Mouse (Mus musculus): ENCODE measurements around the gene Rnft2. TPM values are rescaled to one million over a fixed set of nuclear protein-coding genes. Genes with fewer than 3 reads are reported as not detected.

Rnft2 gene
- polyA plus RNA-seq, 1 experiment from 2014 or later: 1.3 TPM

GRCm38 (mm10) chr5:118155565-118155947 lies 89.4 kb downstream of the Rnft2 start:
- peaks cover 13% of the 10 kb centered on the region for H3K4me1 ChIP-seq (ENCODE audit: control insufficient read depth, insufficient read depth, low read length)
- peak overlapping the region; percentile 96 for H3K4me3 ChIP-seq (replicated peaks; ENCODE audit: low read length)
- WGBS: 19% methylated on average over 9 of the region's 9 CpGs
- H3K27ac ChIP-seq (ENCODE audit: low read length): no peak overlapping the region
- H3K36me3 ChIP-seq (ENCODE audit: control insufficient read depth, insufficient read depth, low read length): no peaks in the 10 kb centered on the region; the same call in 1 of the 2 replicates
- H3K4me2 ChIP-seq (ENCODE audit: low read depth, low read length): peak overlapping the region; percentile 67
- no peak for ATAC-seq (ENCODE audit: insufficient read depth, low FRiP score)
- peak overlapping the region; percentile 97 for H3K9ac ChIP-seq (ENCODE audit: low read length)
- H3K27me3 ChIP-seq (ENCODE audit: control insufficient read depth, insufficient read depth, low read length): peaks cover 2% of the 10 kb centered on the region; the same call in 1 of the 2 replicates
- no peaks in the 10 kb centered on the region for H3K9me3 ChIP-seq (replicated peaks; ENCODE audit: control insufficient read depth, low read length)

DNA sequence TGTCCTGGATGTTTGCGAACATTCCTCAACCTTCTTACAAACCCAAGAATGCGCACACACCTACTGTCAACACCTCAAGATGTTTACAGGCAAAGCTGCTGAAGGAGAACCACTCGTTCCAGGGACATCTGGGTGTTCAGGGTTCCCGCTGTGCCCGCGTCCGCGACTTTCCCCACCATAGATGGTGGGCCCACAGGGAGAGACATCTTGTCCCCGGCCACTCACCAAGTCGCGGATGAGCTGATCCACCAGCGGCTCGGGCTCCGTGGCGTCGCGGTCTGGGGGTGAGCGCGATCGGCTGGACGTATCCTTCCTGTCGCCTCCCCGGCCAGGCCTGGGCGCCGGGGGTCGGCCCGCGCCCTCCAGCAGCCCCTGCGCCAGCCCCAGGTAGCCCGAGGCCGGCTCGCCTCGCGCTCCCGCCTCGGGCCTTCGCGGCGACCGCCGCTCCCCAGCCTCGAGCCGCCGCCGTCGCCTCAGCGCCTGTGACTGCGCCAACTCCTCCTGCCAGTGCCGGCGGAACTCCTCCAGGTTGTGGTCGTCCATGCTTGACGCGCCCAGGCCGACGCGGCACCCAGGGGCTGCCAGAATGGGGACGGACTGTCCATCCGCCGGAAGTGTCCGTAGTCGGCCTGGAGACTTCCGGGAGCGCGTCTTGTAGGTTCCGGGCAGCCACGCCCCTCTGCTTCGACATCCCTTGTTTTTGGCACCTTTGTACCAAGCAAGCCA lies 89.9 kb downstream of the Rnft2 start, which contains the start of gene Fbxw8:
TSS of gene Fbxw8 (minus strand) at position 626 of the 726 bp plus-strand sequence.
- WGBS: under 1% methylated on average over 67 of the region's 67 CpGs
- peak within 1 kb of the TSS; percentile 57; the same call in 1 of the 2 replicates for H3K27ac ChIP-seq (ENCODE audit: low read length)
- H3K4me1 ChIP-seq (ENCODE audit: control insufficient read depth, insufficient read depth, low read length): peaks cover 13% of the 10 kb centered on the region
- H3K27me3 ChIP-seq (ENCODE audit: control insufficient read depth, insufficient read depth, low read length): no peaks in the 10 kb centered on the region
- peak within 1 kb of the TSS; percentile 67 for H3K4me2 ChIP-seq (ENCODE audit: low read depth, low read length)
- peak within 1 kb of the TSS; percentile 96 for H3K4me3 ChIP-seq (replicated peaks; ENCODE audit: low read length)
- no peaks in the 10 kb centered on the region for H3K9me3 ChIP-seq (replicated peaks; ENCODE audit: control insufficient read depth, low read length)
- peak within 1 kb of the TSS; percentile 97 for H3K9ac ChIP-seq (ENCODE audit: low read length)
- ATAC-seq (ENCODE audit: insufficient read depth, low FRiP score): peak; percentile 84
- H3K36me3 ChIP-seq (ENCODE audit: control insufficient read depth, insufficient read depth, low read length): no peaks in the 10 kb centered on the region; the same call in 1 of the 2 replicates

- ATAC-seq (ENCODE audit: insufficient read depth, low FRiP score): no peak
- WGBS: 81% methylated on average over 3 of the region's 3 CpGs
Observed at GRCm38 (mm10) chr5:118149711-118150110, 95.2 kb downstream of the Rnft2 start.

GRCm38 (mm10) chr5:118147264-118147663 lies 97.7 kb downstream of the Rnft2 start:
- 66% methylated on average over 10 of the region's 10 CpGs for WGBS
- Histone ChIP-seq H3K9me3 (replicated peaks; ENCODE audit: control insufficient read depth, low read length) (no peaks in the 10 kb centered on the region), H3K4me2 (ENCODE audit: low read depth, low read length) (no peak overlapping the region), H3K9ac (ENCODE audit: low read length) (no peak overlapping the region), H3K4me3 (replicated peaks; ENCODE audit: low read length) (no peak overlapping the region), H3K27ac (ENCODE audit: low read length) (no peak overlapping the region), H3K27me3 (ENCODE audit: control insufficient read depth, insufficient read depth, low read length) (no peaks in the 10 kb centered on the region), H3K36me3 (ENCODE audit: control insufficient read depth, insufficient read depth, low read length) (no peaks in the 10 kb centered on the region; the same call in 1 of the 2 replicates), H3K4me1 (ENCODE audit: control insufficient read depth, insufficient read depth, low read length) (peaks cover 15% of the 10 kb centered on the region)
- no peak for ATAC-seq (ENCODE audit: insufficient read depth, low FRiP score)

More at GRCm38 (mm10) chr5:118149711-118150110, 95.2 kb downstream of the Rnft2 start:
- H3K9me3 ChIP-seq (replicated peaks; ENCODE audit: control insufficient read depth, low read length): no peaks in the 10 kb centered on the region
- H3K36me3 ChIP-seq (ENCODE audit: control insufficient read depth, insufficient read depth, low read length): no peaks in the 10 kb centered on the region; the same call in 1 of the 2 replicates
- H3K27me3 ChIP-seq (ENCODE audit: control insufficient read depth, insufficient read depth, low read length): no peaks in the 10 kb centered on the region
- no peak overlapping the region for H3K27ac ChIP-seq (ENCODE audit: low read length)
- H3K4me2 ChIP-seq (ENCODE audit: low read depth, low read length): no peak overlapping the region
- peaks cover 18% of the 10 kb centered on the region for H3K4me1 ChIP-seq (ENCODE audit: control insufficient read depth, insufficient read depth, low read length)
- H3K4me3 ChIP-seq (replicated peaks; ENCODE audit: low read length): no peak overlapping the region
- H3K9ac ChIP-seq (ENCODE audit: low read length): no peak overlapping the region

DNA sequence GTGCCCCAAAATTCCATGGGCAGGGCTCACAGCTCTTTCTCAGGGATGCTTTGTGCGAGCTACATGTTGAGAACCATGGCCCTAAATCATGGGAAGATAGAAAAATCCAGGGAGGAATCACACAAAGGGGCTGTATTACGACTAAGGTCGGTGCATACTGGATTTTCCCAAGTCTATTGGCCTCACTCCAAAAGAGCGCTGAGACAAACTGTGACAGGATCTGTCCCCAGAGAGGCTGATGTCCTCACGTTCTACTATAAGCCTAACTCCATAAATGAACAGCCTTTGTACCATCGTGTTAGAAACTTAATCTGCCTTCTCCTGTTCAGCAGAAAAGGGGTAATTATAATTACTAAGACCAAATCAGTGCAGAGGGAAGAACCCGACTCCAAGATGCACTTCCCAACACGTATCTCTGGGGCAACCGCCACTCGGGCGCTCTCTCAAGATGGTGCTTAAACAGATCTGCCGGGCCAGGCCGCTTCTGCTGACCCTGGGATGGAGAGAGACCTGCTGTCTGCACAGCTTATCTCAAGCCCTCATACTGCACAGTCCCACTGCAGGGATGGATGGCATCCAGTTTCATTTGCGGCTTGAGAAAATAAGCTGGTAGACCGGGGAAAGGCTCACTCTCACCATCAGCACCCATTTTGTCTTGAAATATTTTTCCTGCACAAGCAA lies 98.8 kb downstream of the Rnft2 start:
- Histone ChIP-seq H3K27me3 (ENCODE audit: control insufficient read depth, insufficient read depth, low read length) (no peaks in the 10 kb centered on the region), H3K4me2 (ENCODE audit: low read depth, low read length) (no peak overlapping the region), H3K36me3 (ENCODE audit: control insufficient read depth, insufficient read depth, low read length) (peaks cover 7% of the 10 kb centered on the region), H3K4me3 (replicated peaks; ENCODE audit: low read length) (no peak overlapping the region), H3K4me1 (ENCODE audit: control insufficient read depth, insufficient read depth, low read length) (peaks cover 15% of the 10 kb centered on the region), H3K9me3 (replicated peaks; ENCODE audit: control insufficient read depth, low read length) (no peaks in the 10 kb centered on the region), H3K27ac (ENCODE audit: low read length) (no peak overlapping the region), H3K9ac (ENCODE audit: low read length) (no peak overlapping the region)
- no peak for ATAC-seq (ENCODE audit: insufficient read depth, low FRiP score)
- WGBS: 76% methylated on average over 15 of the region's 15 CpGs

DNA sequence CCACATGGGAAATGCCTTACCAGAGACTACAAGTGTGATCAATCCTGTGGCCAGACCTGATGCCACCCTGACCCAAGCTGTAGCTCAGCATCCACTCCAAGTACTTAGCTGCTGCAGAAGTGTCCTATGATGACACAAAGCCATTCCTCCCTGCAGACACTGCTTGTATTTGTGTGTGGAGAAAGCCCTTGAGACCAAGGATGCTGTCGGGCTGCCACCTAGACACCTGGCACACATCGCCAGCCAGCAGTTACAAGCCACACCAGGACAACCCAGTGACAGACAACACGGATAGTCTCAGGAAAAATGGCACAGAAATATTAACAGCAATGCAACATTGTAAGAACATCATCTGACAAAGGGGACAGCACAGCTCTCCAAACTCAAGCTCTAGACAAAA lies 99.5 kb downstream of the Rnft2 start:
- no peak for ATAC-seq (ENCODE audit: insufficient read depth, low FRiP score)
- Histone ChIP-seq H3K27me3 (ENCODE audit: control insufficient read depth, insufficient read depth, low read length) (no peaks in the 10 kb centered on the region), H3K9me3 (replicated peaks; ENCODE audit: control insufficient read depth, low read length) (no peaks in the 10 kb centered on the region), H3K36me3 (ENCODE audit: control insufficient read depth, insufficient read depth, low read length) (peaks cover 7% of the 10 kb centered on the region; the same call in 1 of the 2 replicates), H3K4me2 (ENCODE audit: low read depth, low read length) (no peak overlapping the region), H3K9ac (ENCODE audit: low read length) (no peak overlapping the region), H3K4me3 (replicated peaks; ENCODE audit: low read length) (no peak overlapping the region), H3K4me1 (ENCODE audit: control insufficient read depth, insufficient read depth, low read length) (peaks cover 15% of the 10 kb centered on the region), H3K27ac (ENCODE audit: low read length) (no peak overlapping the region)
- WGBS: 92% methylated on average over 3 of the region's 3 CpGs

DNA sequence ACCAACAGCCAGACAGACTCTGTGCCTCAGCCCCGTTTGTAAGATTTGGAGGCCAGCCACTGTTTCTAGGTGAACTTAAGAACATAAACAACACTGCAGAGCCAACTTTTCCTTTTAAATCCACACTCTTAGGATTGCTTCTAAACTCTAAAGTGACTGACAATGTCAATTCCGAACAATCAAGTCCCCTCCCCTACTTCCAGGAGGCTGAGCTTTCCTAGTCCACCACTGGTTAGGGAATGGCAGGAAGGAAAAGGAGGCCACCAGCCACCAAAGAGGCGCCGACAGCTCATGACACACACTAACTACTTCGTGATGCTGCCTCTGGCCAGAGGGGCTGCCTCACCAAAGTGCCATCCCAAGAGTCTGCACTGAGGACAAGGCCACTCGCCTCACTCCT lies 100.1 kb downstream of the Rnft2 start:
- Histone ChIP-seq H3K27me3 (ENCODE audit: control insufficient read depth, insufficient read depth, low read length) (no peaks in the 10 kb centered on the region), H3K4me1 (ENCODE audit: control insufficient read depth, insufficient read depth, low read length) (peaks cover 15% of the 10 kb centered on the region), H3K9ac (ENCODE audit: low read length) (no peak overlapping the region), H3K27ac (ENCODE audit: low read length) (no peak overlapping the region), H3K4me3 (replicated peaks; ENCODE audit: low read length) (no peak overlapping the region), H3K36me3 (ENCODE audit: control insufficient read depth, insufficient read depth, low read length) (peaks cover 7% of the 10 kb centered on the region; the same call in 1 of the 2 replicates), H3K9me3 (replicated peaks; ENCODE audit: control insufficient read depth, low read length) (no peaks in the 10 kb centered on the region), H3K4me2 (ENCODE audit: low read depth, low read length) (no peak overlapping the region)
- 82% methylated on average over 6 of the region's 6 CpGs for WGBS
- no peak for ATAC-seq (ENCODE audit: insufficient read depth, low FRiP score)

GRCm38 (mm10) chr5:118144327-118144726 lies 100.6 kb downstream of the Rnft2 start:
- 74% methylated on average over 4 of the region's 4 CpGs for WGBS
- peaks cover 15% of the 10 kb centered on the region for H3K4me1 ChIP-seq (ENCODE audit: control insufficient read depth, insufficient read depth, low read length)
- H3K4me3 ChIP-seq (replicated peaks; ENCODE audit: low read length): no peak overlapping the region
- ATAC-seq (ENCODE audit: insufficient read depth, low FRiP score): peak; percentile 52; the same call in 1 of the 2 replicates
- no peak overlapping the region for H3K27ac ChIP-seq (ENCODE audit: low read length)
- no peaks in the 10 kb centered on the region for H3K9me3 ChIP-seq (replicated peaks; ENCODE audit: control insufficient read depth, low read length)
- H3K27me3 ChIP-seq (ENCODE audit: control insufficient read depth, insufficient read depth, low read length): no peaks in the 10 kb centered on the region
- no peak overlapping the region for H3K9ac ChIP-seq (ENCODE audit: low read length)
- no peak overlapping the region for H3K4me2 ChIP-seq (ENCODE audit: low read depth, low read length)
- H3K36me3 ChIP-seq (ENCODE audit: control insufficient read depth, insufficient read depth, low read length): peaks cover 7% of the 10 kb centered on the region; the same call in 1 of the 2 replicates

Measured in stomach, embryonic 16.5 days (tissue).